Mouse (Mus musculus): ENCODE data around the gene Sucnr1. TPM values are rescaled to one million over a fixed set of nuclear protein-coding genes. Genes with fewer than 3 reads are reported as not detected.

Gene Sucnr1
- polyA plus RNA-seq (2012; fragmentation: generic; extraction: Trizol) = not detected

DNA sequence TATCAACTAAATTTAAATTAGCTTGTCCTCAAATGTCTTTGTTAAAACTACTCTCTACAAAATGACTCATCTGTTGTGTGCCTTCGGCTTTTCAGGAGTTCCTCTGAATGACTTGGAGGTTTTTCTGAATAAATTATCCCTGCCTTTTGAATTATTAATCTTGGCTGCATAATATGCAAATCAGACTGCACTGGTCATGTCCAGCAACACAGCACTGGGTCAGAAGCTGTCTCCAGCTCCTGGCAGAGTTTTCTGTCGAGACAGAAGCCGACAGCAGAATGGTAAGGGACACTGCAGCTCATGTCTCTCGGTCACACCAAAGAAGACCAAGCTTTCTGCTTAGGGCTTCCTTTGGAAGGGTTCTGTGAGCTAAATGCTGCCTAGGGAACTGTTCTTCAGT is at the start of gene Sucnr1:
Gene Sucnr1, plus strand, starts transcription at position 222 of the 400 bp plus-strand sequence.
- TF ChIP-seq TCF12 (IDR thresholded peaks at IDR 0.05; ENCODE audit: insufficient read depth, poor library complexity, severe bottlenecking) (no peak), SRF (IDR thresholded peaks at IDR 0.05; ENCODE audit: control insufficient read depth, insufficient read length, low read depth) (no peak), MAX (IDR thresholded peaks at IDR 0.05; ENCODE audit: low read depth) (no peak), CEBPB (IDR thresholded peaks at IDR 0.05; ENCODE audit: insufficient read depth, poor library complexity, severe bottlenecking) (no peak), POLR2A (IDR thresholded peaks at IDR 0.05; ENCODE audit: insufficient read length, low read depth) (no peak)

DNA sequence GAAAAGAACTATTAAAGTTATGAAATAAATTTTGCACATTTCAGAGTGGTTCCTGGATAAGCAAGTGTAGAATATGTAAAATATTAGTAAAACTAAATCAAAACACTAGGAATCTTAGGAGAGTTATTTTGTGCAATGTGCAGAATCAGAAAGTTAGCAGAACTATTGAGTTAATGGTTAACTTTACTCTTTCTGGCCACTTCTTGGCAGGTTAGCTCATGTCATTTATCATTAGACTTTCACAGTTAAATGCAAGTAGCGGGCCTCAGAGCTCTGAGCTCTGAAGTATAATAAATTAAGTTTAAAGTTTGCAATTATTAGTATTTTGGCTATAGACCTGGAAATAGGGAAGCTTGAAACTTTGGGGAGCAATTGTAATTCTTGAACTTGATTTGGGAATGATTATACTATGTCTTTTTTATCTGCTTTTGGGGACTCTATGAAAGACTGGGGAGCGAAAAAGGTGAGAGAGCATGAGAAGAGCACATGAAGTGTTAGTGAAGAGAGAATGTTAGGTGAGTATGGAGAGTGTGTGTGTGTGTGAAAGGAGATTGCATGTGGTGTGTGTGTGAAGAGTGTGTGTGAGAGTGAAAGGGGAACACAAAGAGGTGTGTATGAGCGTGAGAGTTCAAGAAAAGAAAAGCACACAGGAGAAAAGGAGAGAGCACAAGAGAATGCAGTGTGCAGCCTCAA is 35.3 kb upstream of the Sucnr1 start:
- Histone ChIP-seq H3ac (ENCODE audit: control insufficient read depth, insufficient read length) (no peak overlapping the region), H3K4me3 (no peak overlapping the region), H3K36me3 (ENCODE audit: control insufficient read depth, insufficient read depth) (no peaks in the 10 kb centered on the region), H3K27me3 (ENCODE audit: control insufficient read depth, insufficient read depth, insufficient read length) (no peaks in the 10 kb centered on the region), H3K4me2 (ENCODE audit: low read depth) (no peak overlapping the region), H3K79me2 (ENCODE audit: control insufficient read depth, insufficient read depth) (no peaks in the 10 kb centered on the region)
- TF ChIP-seq POLR2AphosphoS2 (IDR thresholded peaks at IDR 0.05; ENCODE audit: insufficient read length, low read depth) (no peak), TCF12 (IDR thresholded peaks at IDR 0.05; ENCODE audit: insufficient read depth, poor library complexity, severe bottlenecking) (no peak), SRF (IDR thresholded peaks at IDR 0.05; ENCODE audit: control insufficient read depth, insufficient read length, low read depth) (no peak), MAX (IDR thresholded peaks at IDR 0.05; ENCODE audit: low read depth) (no peak), REST (IDR thresholded peaks at IDR 0.05; ENCODE audit: insufficient read depth, insufficient read length) (no peak), CEBPB (IDR thresholded peaks at IDR 0.05; ENCODE audit: insufficient read depth, poor library complexity, severe bottlenecking) (no peak), POLR2A (IDR thresholded peaks at IDR 0.05; ENCODE audit: insufficient read length, low read depth) (no peak), TCF3 (IDR thresholded peaks at IDR 0.05; ENCODE audit: insufficient read length, low read depth) (no peak), MYOG (IDR thresholded peaks at IDR 0.05; ENCODE audit: control insufficient read depth in 1 of 3, insufficient read depth in 1 of 3, insufficient read length in 2 of 3, low read depth in 2 of 3) (no peak), MYOD1 (IDR thresholded peaks at IDR 0.05; ENCODE audit: control insufficient read depth in 1 of 3, insufficient read length in 2 of 3, low read depth in 2 of 3) (no peak), E2F4 (IDR thresholded peaks at IDR 0.05; ENCODE audit: insufficient read depth) (no peak), USF1 (IDR thresholded peaks at IDR 0.05; ENCODE audit: low read depth) (no peak)

More for the DNA sequence above, at the start of gene Sucnr1:
- no peak within 1 kb of the TSS for H3K4me2 ChIP-seq (ENCODE audit: low read depth)
- H3ac ChIP-seq (ENCODE audit: control insufficient read depth, insufficient read length) = no peak within 1 kb of the TSS
- no peak within 1 kb of the TSS for H3K4me3 ChIP-seq
- no peaks in the 10 kb centered on the region for H3K79me2 ChIP-seq (ENCODE audit: control insufficient read depth, insufficient read depth)
- no peaks in the 10 kb centered on the region for H3K36me3 ChIP-seq (ENCODE audit: control insufficient read depth, insufficient read depth)
- H3K27me3 ChIP-seq (ENCODE audit: control insufficient read depth, insufficient read depth, insufficient read length) = no peaks in the 10 kb centered on the region

- no peak for TF ChIP-seq SRF (IDR thresholded peaks at IDR 0.05; ENCODE audit: control insufficient read depth, insufficient read length, low read depth)
- no peak for TF ChIP-seq MYOG (IDR thresholded peaks at IDR 0.05; ENCODE audit: control insufficient read depth in 1 of 3, insufficient read depth in 1 of 3, insufficient read length in 2 of 3, low read depth in 2 of 3)
- no peak for TF ChIP-seq TCF3 (IDR thresholded peaks at IDR 0.05; ENCODE audit: insufficient read length, low read depth)
- TF ChIP-seq E2F4 (IDR thresholded peaks at IDR 0.05; ENCODE audit: insufficient read depth) = no peak
- no peak for TF ChIP-seq MAX (IDR thresholded peaks at IDR 0.05; ENCODE audit: low read depth)
- TF ChIP-seq REST (IDR thresholded peaks at IDR 0.05; ENCODE audit: insufficient read depth, insufficient read length) = no peak
- no peak for TF ChIP-seq MYOD1 (IDR thresholded peaks at IDR 0.05; ENCODE audit: control insufficient read depth in 1 of 3, insufficient read length in 2 of 3, low read depth in 2 of 3)
- no peak for TF ChIP-seq POLR2A (IDR thresholded peaks at IDR 0.05; ENCODE audit: insufficient read length, low read depth)
- TF ChIP-seq USF1 (IDR thresholded peaks at IDR 0.05; ENCODE audit: low read depth) = no peak
- no peak for TF ChIP-seq CEBPB (IDR thresholded peaks at IDR 0.05; ENCODE audit: insufficient read depth, poor library complexity, severe bottlenecking)
- no peak for TF ChIP-seq TCF12 (IDR thresholded peaks at IDR 0.05; ENCODE audit: insufficient read depth, poor library complexity, severe bottlenecking)
- no peak for TF ChIP-seq POLR2AphosphoS2 (IDR thresholded peaks at IDR 0.05; ENCODE audit: insufficient read length, low read depth)
- Histone ChIP-seq H3ac (ENCODE audit: control insufficient read depth, insufficient read length) (no peak overlapping the region), H3K4me2 (ENCODE audit: low read depth) (no peak overlapping the region), H3K27me3 (ENCODE audit: control insufficient read depth, insufficient read depth, insufficient read length) (no peaks in the 10 kb centered on the region), H3K4me3 (no peak overlapping the region), H3K36me3 (ENCODE audit: control insufficient read depth, insufficient read depth) (no peaks in the 10 kb centered on the region), H3K79me2 (ENCODE audit: control insufficient read depth, insufficient read depth) (no peaks in the 10 kb centered on the region)
Observed at GRCm38 (mm10) chr3:60053231-60053927, 28.3 kb upstream of the Sucnr1 start.

- no peak overlapping the region for H3K4me2 ChIP-seq (ENCODE audit: low read depth)
- TF ChIP-seq E2F4 (IDR thresholded peaks at IDR 0.05; ENCODE audit: insufficient read depth) (no peak), USF1 (IDR thresholded peaks at IDR 0.05; ENCODE audit: low read depth) (no peak), POLR2AphosphoS2 (IDR thresholded peaks at IDR 0.05; ENCODE audit: insufficient read length, low read depth) (no peak), TCF12 (IDR thresholded peaks at IDR 0.05; ENCODE audit: insufficient read depth, poor library complexity, severe bottlenecking) (no peak), POLR2A (IDR thresholded peaks at IDR 0.05; ENCODE audit: insufficient read length, low read depth) (no peak), MYOG (IDR thresholded peaks at IDR 0.05; ENCODE audit: control insufficient read depth in 1 of 3, insufficient read depth in 1 of 3, insufficient read length in 2 of 3, low read depth in 2 of 3) (no peak)
- H3K79me2 ChIP-seq (ENCODE audit: control insufficient read depth, insufficient read depth) = no peaks in the 10 kb centered on the region
- H3K36me3 ChIP-seq (ENCODE audit: control insufficient read depth, insufficient read depth) = no peaks in the 10 kb centered on the region
- no peak overlapping the region for H3ac ChIP-seq (ENCODE audit: control insufficient read depth, insufficient read length)
- H3K4me3 ChIP-seq = no peak overlapping the region
- no peaks in the 10 kb centered on the region for H3K27me3 ChIP-seq (ENCODE audit: control insufficient read depth, insufficient read depth, insufficient read length)
Observed at GRCm38 (mm10) chr3:60053931-60054330, 27.7 kb upstream of the Sucnr1 start.

Data from myocyte (in vitro differentiated cells).